Mouse (Mus musculus): ENCODE data around the gene Agbl5.

Gene Agbl5

GRCm38 (mm10) chr5:30917348-30917747 lies 28.9 kb downstream of the Agbl5 start:
- in situ Hi-C loops (cut with MboI; ENCODE audit: unreplicated experiment in 2 of 2): loop anchor here (10.0 kb wide), 2 partner anchors 213 to 233 kb away; no protein-coding TSS in a partner anchor

- in situ Hi-C loops (cut with MboI; ENCODE audit: unreplicated experiment in 2 of 2): loop anchor here (10.0 kb wide), 2 partner anchors 213 to 233 kb away; no protein-coding TSS in a partner anchor
Measured at GRCm38 (mm10) chr5:30917891-30918670, 29.6 kb downstream of the Agbl5 start.

- in situ Hi-C loops (cut with MboI; ENCODE audit: unreplicated experiment in 2 of 2): loop anchor here (10.0 kb wide), 2 partner anchors 214 to 234 kb away; no protein-coding TSS in a partner anchor
Measured at GRCm38 (mm10) chr5:30918691-30919090, 30.2 kb downstream of the Agbl5 start.

- in situ Hi-C loops (cut with MboI; ENCODE audit: unreplicated experiment in 2 of 2): loop anchor here (5.0 to 10.0 kb wide), 3 partner anchors 108 to 235 kb away; partner anchors contain the start of gene Mapre3 (in 1 of the 2)
Measured at GRCm38 (mm10) chr5:30919831-30920614, 31.5 kb downstream of the Agbl5 start.

GRCm38 (mm10) chr5:30920621-30921020 lies 32.1 kb downstream of the Agbl5 start:
- in situ Hi-C loops (cut with MboI; ENCODE audit: unreplicated experiment in 2 of 2): loop anchor here in 1 of 2 experiments (5.0 kb wide), 1 partner anchor 108 kb away; the partner anchor contains the start of gene Mapre3

GRCm38 (mm10) chr5:30921256-30922033 lies 33.0 kb downstream of the Agbl5 start, which contains the start of gene Khk:
Gene Khk, plus strand, starts transcription at chr5:30921431.
- in situ Hi-C loops (cut with MboI; ENCODE audit: unreplicated experiment in 2 of 2): loop anchor here in 1 of 2 experiments (5.0 kb wide), 1 partner anchor 109 kb away; the partner anchor contains the start of gene Mapre3

GRCm38 (mm10) chr5:30922581-30923041 lies 34.1 kb downstream of the Agbl5 start:
- in situ Hi-C loops (cut with MboI; ENCODE audit: unreplicated experiment in 2 of 2): loop anchor here in 1 of 2 experiments (5.0 kb wide), 1 partner anchor 110 kb away; the partner anchor contains the start of gene Mapre3

- in situ Hi-C loops (cut with MboI; ENCODE audit: unreplicated experiment in 2 of 2): loop anchor here in 1 of 2 experiments (5.0 kb wide), 1 partner anchor 111 kb away; the partner anchor contains the start of gene Mapre3
Measured at GRCm38 (mm10) chr5:30923119-30923518, 34.6 kb downstream of the Agbl5 start.

- in situ Hi-C loops (cut with MboI; ENCODE audit: unreplicated experiment in 2 of 2): loop anchor here in 1 of 2 experiments (5.0 kb wide), 1 partner anchor 112 kb away; the partner anchor contains the start of gene Mapre3
Measured at GRCm38 (mm10) chr5:30924614-30925013, 36.1 kb downstream of the Agbl5 start.

GRCm38 (mm10) chr5:30925217-30925616 lies 36.7 kb downstream of the Agbl5 start:
- in situ Hi-C loops (cut with MboI; ENCODE audit: unreplicated experiment in 2 of 2): no loop called here

- in situ Hi-C loops (cut with MboI; ENCODE audit: unreplicated experiment in 2 of 2): no loop called here
Measured at GRCm38 (mm10) chr5:30926073-30926472, 37.6 kb downstream of the Agbl5 start.

- in situ Hi-C loops (cut with MboI; ENCODE audit: unreplicated experiment in 2 of 2): no loop called here
Measured at GRCm38 (mm10) chr5:30927945-30928529, 39.5 kb downstream of the Agbl5 start.

GRCm38 (mm10) chr5:30930121-30930520 lies 41.6 kb downstream of the Agbl5 start:
- in situ Hi-C loops (cut with MboI; ENCODE audit: unreplicated experiment in 2 of 2): loop anchor here (5.0 kb wide), 2 partner anchors 72 to 128 kb away; no protein-coding TSS in a partner anchor

- in situ Hi-C loops (cut with MboI; ENCODE audit: unreplicated experiment in 2 of 2): loop anchor here (5.0 kb wide), 2 partner anchors 71 to 129 kb away; no protein-coding TSS in a partner anchor
Measured at GRCm38 (mm10) chr5:30930846-30931245, 42.4 kb downstream of the Agbl5 start.

- in situ Hi-C loops (cut with MboI; ENCODE audit: unreplicated experiment in 2 of 2): loop anchor here (5.0 kb wide), 2 partner anchors 71 to 129 kb away; no protein-coding TSS in a partner anchor
Measured at GRCm38 (mm10) chr5:30931378-30931777, 42.9 kb downstream of the Agbl5 start.

GRCm38 (mm10) chr5:30933705-30934104 lies 45.2 kb downstream of the Agbl5 start:
- in situ Hi-C loops (cut with MboI; ENCODE audit: unreplicated experiment in 2 of 2): loop anchor here (5.0 kb wide), 2 partner anchors 69 to 131 kb away; no protein-coding TSS in a partner anchor

GRCm38 (mm10) chr5:30934725-30935461 lies 46.4 kb downstream of the Agbl5 start:
- in situ Hi-C loops (cut with MboI; ENCODE audit: unreplicated experiment in 2 of 2): loop anchor here (5.0 kb wide), 2 partner anchors 67 to 133 kb away; no protein-coding TSS in a partner anchor

- in situ Hi-C loops (cut with MboI; ENCODE audit: unreplicated experiment in 2 of 2): no loop called here
Measured at GRCm38 (mm10) chr5:30943004-30943403, 54.5 kb downstream of the Agbl5 start.

All from v-Abl transformed pro-B cells (cell line).